In genomic region chr2:67671721-67672120, GRCm38 (mm10) we compare ENCODE assay signal across 19 mouse cellular contexts.
DNase-seq lines count a peak whose midpoint lies in the region; TF ChIP-seq lines count a peak whose summit lies in the region.
"Had no signal": no experiment of that assay in that cellular context is flagged by ENCODE, and none has a peak within 500 bp of the region (broad histone marks: within the 10 kb centered on the region; RNA-seq: fewer than 3 reads in every experiment).

No protein-coding gene starts in this region.

- no peak overlapping the region for H3K4me3 ChIP-seq in gastrocnemius, adult 2 months
- H3K4me3 ChIP-seq in myocyte: no peak overlapping the region
- H3K4me3 ChIP-seq: hindbrain, embryonic 12.5 days; hindbrain, embryonic 15.5 days had no signal

- no peak for TF ChIP-seq POLR2A in myocyte (IDR thresholded peaks at IDR 0.05; ENCODE audit: insufficient read length, low read depth)

- peak overlapping the region; percentile 53 for H3K4me2 ChIP-seq in myocyte (ENCODE audit: low read depth)
- H3K4me2 ChIP-seq: heart, embryonic 11.5 days; hindbrain, embryonic 12.5 days; hindbrain, embryonic 15.5 days had no signal

- no peaks in the 10 kb centered on the region for H3K27me3 ChIP-seq in myocyte (ENCODE audit: control insufficient read depth, insufficient read depth, insufficient read length)
- H3K27me3 ChIP-seq: hindbrain, embryonic 12.5 days; hindbrain, embryonic 15.5 days; Patski had no signal

- intact Hi-C loops in gastrocnemius, adult 2 months (cut with DNase I): no loop called here

- no peaks in the 10 kb centered on the region for H3K79me2 ChIP-seq in myocyte (ENCODE audit: control insufficient read depth, insufficient read depth)

- H3ac ChIP-seq in myocyte (ENCODE audit: control insufficient read depth, insufficient read length): no peak overlapping the region

- no peak for DNase-seq in gastrocnemius, adult 2 months
- DNase-seq in gastrocnemius, postnatal 10 days: no peak
- peak; percentile 56 for DNase-seq in Muller cell, postnatal 12 days (ENCODE audit: inconsistent ontology term)
- DNase-seq in adrenal gland, postnatal 25 days: no peak
- no peak for DNase-seq in kidney, adult 8-10 months
- DNase-seq: adrenal gland, adult 2 months; adrenal gland, postnatal 36 days; B cell, adult 2 months; cerebellum, adult 18-20 months; cerebellum, adult 9-10 months; cerebellum, postnatal 14 days; forebrain, postnatal 0 days; gastrocnemius, postnatal 14 days; heart, adult 11 months had no signal

- TF ChIP-seq CTCF in gastrocnemius, adult 2 months (IDR thresholded peaks at IDR 0.05): no peak

- H3K27ac ChIP-seq in gastrocnemius, adult 2 months: 0 out of 2 replicates have a peak overlapping the region, but pooled peaks have one; percentile 16
- H3K27ac ChIP-seq: hindbrain, embryonic 12.5 days; hindbrain, embryonic 15.5 days had no signal

- H3K36me3 ChIP-seq in myocyte (ENCODE audit: control insufficient read depth, insufficient read depth): no peaks in the 10 kb centered on the region
- H3K36me3 ChIP-seq: hindbrain, embryonic 12.5 days; hindbrain, embryonic 15.5 days had no signal

TF ChIP-seq in myocyte, 11 proteins besides CTCF, POLR2A, EP300 and RAD21:
- TF ChIP-seq CEBPB (IDR thresholded peaks at IDR 0.05; ENCODE audit: insufficient read depth, poor library complexity, severe bottlenecking): peak; percentile 87
- no peak for TF ChIP-seq REST (IDR thresholded peaks at IDR 0.05; ENCODE audit: insufficient read depth, insufficient read length)
